Mouse (Mus musculus): ENCODE data around the gene Pon3.
A peak's percentile ranks its signal among the peaks of the same experiment; 100 is the strongest.

The Pon3 gene

GRCm38 (mm10) chr6:5255722-5256451 is at the start of gene Pon3:
Gene Pon3 (minus strand): TSS chr6:5256286.
- peak; percentile 81 for DNase-seq (ENCODE audit: low read depth, low spot score)

GRCm38 (mm10) chr6:5304956-5305355 is 48.9 kb upstream of the Pon3 start:
- DNase-seq (ENCODE audit: low read depth, low spot score), result no peak

- no peak for DNase-seq (ENCODE audit: low read depth, low spot score)
Observed at GRCm38 (mm10) chr6:5300629-5301028, 44.5 kb upstream of the Pon3 start.

GRCm38 (mm10) chr6:5299561-5299960 is 43.5 kb upstream of the Pon3 start:
- DNase-seq (ENCODE audit: low read depth, low spot score), result no peak

DNA sequence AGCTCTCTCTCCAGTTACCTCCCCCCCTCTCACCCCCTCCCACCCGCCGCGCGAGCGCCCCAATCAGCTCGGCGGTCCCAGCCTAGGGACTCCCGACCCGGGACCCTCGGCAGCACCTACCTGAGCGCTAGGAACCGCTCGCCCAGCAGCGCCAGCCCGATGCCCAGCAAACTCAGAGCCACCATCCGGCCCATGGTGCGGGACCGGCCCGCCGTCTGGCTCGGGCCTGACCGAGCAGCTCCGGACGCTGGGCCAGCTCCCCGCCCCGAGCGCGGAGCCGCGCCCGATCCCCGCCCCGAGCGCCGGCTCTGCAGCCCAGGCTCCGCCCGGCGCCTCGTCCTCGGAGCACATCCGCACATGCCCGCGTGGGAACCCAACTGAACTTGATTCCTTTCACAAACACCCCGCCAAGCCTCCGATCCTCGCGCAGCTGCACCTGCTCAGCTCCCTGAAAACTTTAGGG is 42.0 kb upstream of the Pon3 start, which contains the start of gene Pon2:
TSS of gene Pon2 (minus strand) at position 364 of the 463 bp plus-strand sequence.
- DNase-seq (ENCODE audit: low read depth, low spot score), result peak; percentile 82

- DNase-seq (ENCODE audit: low read depth, low spot score), result peak; percentile 70
Observed at GRCm38 (mm10) chr6:5297321-5298091, 41.4 kb upstream of the Pon3 start.

DNA sequence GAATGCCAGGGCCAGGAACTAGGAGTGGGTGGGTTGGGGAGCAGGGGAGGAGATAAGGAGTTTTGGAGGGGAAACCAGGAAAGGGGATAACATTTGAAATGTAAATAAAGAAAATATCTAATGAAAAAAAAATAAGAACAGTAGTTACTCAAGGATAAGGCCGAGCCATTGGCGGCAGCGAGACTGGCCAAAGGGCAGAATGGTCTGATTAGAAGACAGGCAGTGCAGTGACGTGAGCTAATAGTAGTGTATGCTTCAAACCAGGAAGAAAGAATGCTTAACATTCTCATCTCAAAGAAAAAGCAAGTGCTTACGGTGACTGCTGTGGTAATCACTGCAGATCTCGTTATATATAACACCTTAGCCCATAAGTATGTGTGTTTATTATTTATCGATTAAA is 40.0 kb upstream of the Pon3 start:
- DNase-seq (ENCODE audit: low read depth, low spot score), result no peak

GRCm38 (mm10) chr6:5294659-5295449 is 38.8 kb upstream of the Pon3 start:
- DNase-seq (ENCODE audit: low read depth, low spot score), result no peak

DNA sequence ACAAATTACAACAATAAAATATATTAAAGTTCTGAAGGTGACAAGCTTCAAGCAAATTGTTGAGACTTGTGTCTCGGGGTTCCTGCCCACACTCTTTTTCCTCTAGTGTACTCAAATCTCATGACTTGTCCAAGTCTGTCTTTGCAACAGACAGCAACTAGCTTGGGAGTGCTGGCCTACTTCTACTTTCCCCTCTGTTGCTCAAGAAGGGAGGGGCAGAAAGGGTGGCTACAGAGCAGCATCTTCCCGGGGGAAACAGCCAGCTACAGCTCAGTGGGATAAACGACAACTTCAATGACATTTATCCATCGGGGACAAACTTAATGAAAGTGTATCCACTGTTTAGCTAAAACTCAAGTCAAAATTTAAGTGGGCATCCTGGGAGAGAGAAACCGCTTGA is 36.8 kb upstream of the Pon3 start:
- DNase-seq (ENCODE audit: low read depth, low spot score), result no peak

GRCm38 (mm10) chr6:5291450-5291849 is 35.4 kb upstream of the Pon3 start:
- DNase-seq (ENCODE audit: low read depth, low spot score), result no peak

GRCm38 (mm10) chr6:5287919-5288318 is 31.8 kb upstream of the Pon3 start:
- no peak for DNase-seq (ENCODE audit: low read depth, low spot score)

DNA sequence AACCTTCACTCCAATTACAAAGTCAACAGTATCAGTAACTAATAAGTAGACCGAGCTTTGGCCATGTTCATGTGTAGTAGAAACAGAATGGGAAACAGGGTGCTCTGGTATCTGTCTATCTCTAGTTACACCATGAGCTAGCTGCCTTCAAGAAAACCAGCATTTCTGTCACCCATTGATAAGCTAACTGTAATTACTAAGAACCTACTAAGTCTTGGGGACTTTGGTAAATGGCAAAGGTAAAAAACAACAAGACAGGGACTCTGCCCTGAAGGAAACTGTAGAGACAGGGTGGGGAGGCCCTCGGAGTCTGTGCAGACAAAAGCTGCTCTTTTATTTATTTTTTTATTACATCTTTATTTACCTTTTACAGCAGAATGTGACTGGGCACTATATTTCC is 31.3 kb upstream of the Pon3 start:
- no peak for DNase-seq (ENCODE audit: low read depth, low spot score)

DNA sequence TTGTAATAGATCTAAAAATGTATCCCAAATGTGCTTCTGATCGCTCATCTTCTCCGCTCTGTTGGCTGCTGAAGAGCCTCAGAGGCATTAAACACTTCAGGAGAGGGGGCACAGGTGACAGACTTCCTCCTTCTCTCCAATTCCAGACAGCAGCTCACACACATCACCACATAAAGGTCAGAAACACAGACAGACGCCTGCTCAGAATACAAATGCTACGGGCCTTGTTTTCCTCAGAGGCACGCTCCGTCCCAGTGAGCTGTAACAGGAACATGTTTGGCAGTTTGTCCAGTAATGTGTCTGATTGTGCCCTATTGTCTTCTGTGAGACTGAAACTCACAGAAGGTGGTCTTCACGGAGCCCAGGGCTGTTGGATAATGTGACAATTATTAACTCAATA is 26.3 kb upstream of the Pon3 start:
- no peak for DNase-seq (ENCODE audit: low read depth, low spot score)

GRCm38 (mm10) chr6:5280576-5281305 is 24.7 kb upstream of the Pon3 start:
- no peak for DNase-seq (ENCODE audit: low read depth, low spot score)

GRCm38 (mm10) chr6:5277972-5278371 is 21.9 kb upstream of the Pon3 start:
- DNase-seq (ENCODE audit: low read depth, low spot score), result no peak

DNA sequence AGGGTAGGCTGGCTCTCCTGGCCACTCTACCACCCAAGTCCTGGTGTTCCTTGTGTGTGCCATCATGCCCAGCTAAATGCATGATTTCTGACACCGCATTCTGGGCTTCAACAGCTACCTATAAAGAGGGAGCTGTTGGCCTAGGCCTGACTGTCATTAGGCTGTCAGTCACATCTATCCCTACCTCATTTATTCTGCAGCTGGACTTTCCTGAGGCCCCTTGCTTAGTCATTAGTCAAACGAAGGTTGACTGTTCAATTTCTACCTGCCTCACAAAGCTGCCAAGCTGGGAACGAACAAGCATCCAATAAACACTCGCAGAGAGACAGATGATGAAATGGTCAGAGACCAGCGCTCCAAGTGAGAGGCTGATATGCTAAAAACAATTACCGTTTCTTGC is 13.6 kb upstream of the Pon3 start:
- no peak for DNase-seq (ENCODE audit: low read depth, low spot score)

- no peak for DNase-seq (ENCODE audit: low read depth, low spot score)
Observed at GRCm38 (mm10) chr6:5264793-5265192, 8.7 kb upstream of the Pon3 start.

DNA sequence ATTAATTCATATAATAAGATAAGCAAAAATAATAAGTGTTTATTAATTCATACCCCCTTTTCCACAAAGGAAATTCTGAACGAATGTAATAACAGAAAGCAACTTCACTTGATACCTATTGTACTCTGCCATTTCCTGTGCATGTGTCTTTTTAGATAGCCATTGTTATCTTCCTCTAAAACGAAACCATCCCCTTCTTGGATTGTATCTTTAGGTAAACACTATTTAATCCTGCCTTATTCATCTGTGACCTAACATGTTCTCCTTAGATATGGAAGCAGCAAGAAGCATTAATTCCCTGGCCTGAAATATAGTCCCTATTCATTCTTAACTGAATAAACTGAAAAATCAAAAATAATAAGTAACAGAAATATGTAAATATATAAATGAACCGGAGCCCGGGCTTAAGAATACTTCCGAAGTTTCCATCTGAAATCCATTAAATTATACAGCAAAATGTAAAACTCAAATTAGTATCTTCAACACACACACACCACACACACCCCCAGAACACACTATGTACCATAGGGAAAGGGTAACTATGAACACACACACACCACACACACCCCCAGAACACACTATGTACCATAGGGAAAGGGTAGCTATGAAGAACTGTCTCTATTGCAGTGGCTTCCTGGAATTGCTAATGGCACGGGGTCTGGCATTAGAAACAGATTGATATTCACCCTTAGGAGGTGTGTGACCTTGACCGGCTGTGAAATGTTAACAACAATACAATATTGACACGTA is 7.3 kb upstream of the Pon3 start:
- DNase-seq (ENCODE audit: low read depth, low spot score), result no peak

DNA sequence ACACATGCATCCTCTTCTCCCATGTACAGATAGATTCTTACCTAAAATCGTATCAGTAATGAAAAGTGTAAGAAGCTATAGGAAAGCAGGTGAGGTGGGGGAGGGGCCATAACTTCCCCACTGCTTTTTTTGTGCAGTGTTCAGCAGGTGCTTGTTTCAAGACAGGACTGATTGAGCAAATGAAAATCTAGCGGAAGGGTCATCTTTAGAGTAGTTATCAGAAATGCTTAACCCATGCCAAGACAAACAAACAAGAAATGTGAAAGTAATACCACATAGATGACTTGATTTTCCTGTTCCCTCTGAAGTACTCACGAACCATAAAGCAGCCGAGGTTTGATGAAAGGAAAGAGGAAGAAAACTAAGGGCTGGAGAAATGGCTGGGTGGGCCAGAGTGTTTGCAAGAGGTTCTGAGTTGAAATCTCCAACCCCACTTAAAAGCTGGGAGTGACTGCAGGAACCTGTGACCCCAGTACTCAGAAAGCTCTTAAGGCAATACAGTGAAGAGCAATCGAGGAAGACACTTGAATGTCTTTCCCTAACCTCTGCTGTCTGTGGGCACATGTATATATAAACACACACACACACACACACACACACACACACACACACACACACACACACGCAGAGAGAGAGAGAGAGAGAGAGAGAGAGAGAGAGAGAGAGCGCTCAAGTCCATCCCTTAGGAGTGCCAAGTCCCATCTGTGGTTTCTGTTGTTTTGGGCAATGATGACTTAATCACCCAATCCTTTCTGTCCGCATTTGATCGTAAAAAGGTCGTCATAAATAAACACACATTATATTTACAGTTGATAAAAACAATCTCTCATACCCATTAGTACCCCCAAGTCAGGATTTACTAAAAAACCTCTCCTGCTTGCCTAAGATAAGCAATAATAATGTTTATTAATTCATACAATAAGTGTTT is 6.5 kb upstream of the Pon3 start:
- DNase-seq (ENCODE audit: low read depth, low spot score), result no peak

- no peak for DNase-seq (ENCODE audit: low read depth, low spot score)
Observed at GRCm38 (mm10) chr6:5255291-5255690, 795 bp downstream of the Pon3 start.

Measured in R1 (cell line).